Comparison of ENCODE assay signal across 15 mouse cellular contexts in genomic region chr5:8732639-8733038, GRCm38 (mm10).
"Had no signal": no experiment of that assay in that cellular context is flagged by ENCODE, and none has a peak within 500 bp of the region (broad histone marks: within the 10 kb centered on the region; RNA-seq: fewer than 3 reads in every experiment).

No protein-coding gene starts in this region.

- H3K27ac ChIP-seq: macrophage; midbrain, embryonic 13.5 days; midbrain, embryonic 15.5 days; neural tube, embryonic 12.5 days; stomach, embryonic 15.5 days; stomach, postnatal 0 days had no signal

- DNase-seq: lung, adult 18-20 months; lung, embryonic 14.5 days; lung, postnatal 10 days; right cerebral cortex, postnatal 14 days; thymus, adult 2 months; thymus, postnatal 25 days; thymus, postnatal 4 days had no signal

- H3K4me2 ChIP-seq: lung, embryonic 14.5 days; midbrain, embryonic 11.5 days; midbrain, embryonic 13.5 days; midbrain, embryonic 15.5 days; neural tube, embryonic 12.5 days; stomach, embryonic 15.5 days had no signal

- H3K9me3 ChIP-seq: megakaryocyte, embryonic 14.5 days; midbrain, embryonic 13.5 days; midbrain, embryonic 15.5 days; neural tube, embryonic 12.5 days; stomach, embryonic 15.5 days had no signal

- H3K27me3 ChIP-seq: megakaryocyte, embryonic 14.5 days; midbrain, embryonic 13.5 days; midbrain, embryonic 15.5 days; neural tube, embryonic 12.5 days; stomach, embryonic 15.5 days had no signal

- H3K4me1 ChIP-seq: midbrain, embryonic 13.5 days; midbrain, embryonic 15.5 days; neural tube, embryonic 12.5 days; stomach, embryonic 15.5 days had no signal

- H3K4me3 ChIP-seq: megakaryocyte, embryonic 14.5 days; midbrain, embryonic 13.5 days; midbrain, embryonic 15.5 days; neural tube, embryonic 12.5 days; stomach, embryonic 15.5 days had no signal

- H3K9ac ChIP-seq: lung, embryonic 14.5 days; midbrain, embryonic 13.5 days; midbrain, embryonic 15.5 days; neural tube, embryonic 12.5 days; stomach, embryonic 15.5 days had no signal

- H3K36me3 ChIP-seq: midbrain, embryonic 13.5 days; midbrain, embryonic 15.5 days; neural tube, embryonic 12.5 days; stomach, embryonic 15.5 days had no signal

- ATAC-seq: midbrain, embryonic 15.5 days had no signal
